Mouse (Mus musculus): ENCODE measurements at regions not wholly inside any gene's neighbourhood (a gene's known extent, or its start where the extent isn't known, plus 50 kb on each side); places are given as distances from the start of the nearest gene placed in this dataset.

DNA sequence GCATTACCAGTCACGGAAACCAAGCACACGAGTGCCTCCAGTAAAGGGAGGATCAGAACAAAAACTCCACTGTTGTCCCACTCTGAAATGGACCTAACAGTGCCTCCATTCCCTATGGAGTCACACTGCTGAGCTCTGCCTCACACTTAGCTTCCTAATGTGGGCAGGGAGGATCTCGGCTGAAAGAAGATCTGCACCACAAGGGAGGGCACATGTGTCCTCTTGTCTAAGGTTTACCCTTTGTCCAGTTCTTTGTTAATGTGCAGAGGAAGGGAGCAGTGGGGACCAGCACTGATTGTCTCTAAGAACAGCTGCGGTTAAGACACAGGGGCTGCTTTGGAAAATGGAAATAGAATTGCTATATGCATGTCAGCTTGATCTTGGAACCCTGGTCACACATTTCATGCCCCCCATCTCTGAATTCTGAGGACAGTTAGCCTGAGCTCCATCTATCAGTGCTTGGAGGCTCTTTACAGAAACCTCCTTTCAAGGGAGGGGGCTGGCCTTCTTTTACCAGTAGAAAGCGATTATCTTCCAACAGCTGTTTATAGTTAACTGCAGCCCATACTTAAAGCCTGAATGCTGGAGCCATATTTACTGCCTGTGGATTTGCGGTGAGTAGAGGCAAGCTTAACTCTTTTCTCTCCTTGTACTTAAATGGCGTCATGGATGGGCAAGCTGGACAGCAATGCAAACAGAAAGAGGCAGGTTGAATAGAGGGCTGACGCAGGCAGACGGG, 485.5 kb upstream of the Cdh11 start:
- no peak for DNase-seq (ENCODE audit: low spot score in 2 of 2)

DNA sequence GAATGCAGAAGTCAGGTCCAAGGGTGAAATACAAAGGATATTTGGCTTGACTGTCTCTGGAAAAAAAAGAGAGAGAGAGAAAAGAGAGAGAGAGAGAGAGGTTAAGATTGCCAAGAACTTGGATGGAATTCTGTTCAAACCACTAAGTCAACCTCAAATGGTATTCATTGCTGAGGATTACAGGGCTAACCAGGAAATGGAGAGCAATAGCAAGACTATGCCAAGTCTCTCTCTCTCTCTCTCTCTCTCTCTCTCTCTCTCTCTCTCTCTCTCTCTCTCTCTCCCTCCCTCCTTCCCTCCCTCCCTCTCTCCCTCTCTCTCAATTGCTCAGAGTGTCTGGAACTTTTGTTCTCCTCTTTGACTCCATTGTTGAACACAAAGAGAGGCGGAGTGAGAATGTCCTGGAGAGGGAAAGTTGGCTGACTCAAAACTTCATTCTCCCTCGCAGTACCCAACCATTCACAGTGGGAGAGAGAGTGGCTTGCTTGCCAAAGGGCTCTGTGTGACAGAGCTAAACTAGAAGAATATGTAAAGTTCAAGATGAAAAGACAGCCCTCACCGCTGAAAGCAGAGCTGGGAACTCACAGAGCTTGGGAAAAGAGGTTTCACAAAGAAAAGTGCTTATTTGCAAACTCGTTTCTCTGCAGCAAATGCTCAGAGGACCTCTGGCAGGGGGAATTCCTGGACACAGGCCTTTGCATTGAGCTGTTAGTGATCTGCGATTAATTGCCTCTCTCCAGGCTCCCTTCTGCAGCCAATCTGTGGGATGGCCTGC, 487.1 kb upstream of the Cdh11 start:
- no peak for DNase-seq (ENCODE audit: low spot score in 2 of 2)

DNA sequence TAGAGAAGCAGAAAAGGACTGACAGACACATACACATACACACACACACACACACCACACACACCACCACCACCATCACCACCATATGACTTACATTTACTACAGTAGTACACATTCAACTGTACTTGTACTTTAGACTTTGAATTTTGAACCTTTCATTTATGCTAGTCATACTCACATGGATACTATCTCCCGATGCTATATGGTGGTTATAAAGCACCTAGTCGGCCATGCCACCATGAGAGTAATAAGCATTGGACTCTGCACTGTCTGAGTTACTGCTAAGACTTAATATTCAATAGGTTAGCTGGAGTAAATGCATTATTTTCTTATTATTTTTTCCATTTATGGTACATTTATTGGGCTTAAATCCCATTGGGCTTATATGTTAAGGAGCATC, 488.0 kb upstream of the Cdh11 start:
- DNase-seq (ENCODE audit: low spot score in 2 of 2): no peak

DNA sequence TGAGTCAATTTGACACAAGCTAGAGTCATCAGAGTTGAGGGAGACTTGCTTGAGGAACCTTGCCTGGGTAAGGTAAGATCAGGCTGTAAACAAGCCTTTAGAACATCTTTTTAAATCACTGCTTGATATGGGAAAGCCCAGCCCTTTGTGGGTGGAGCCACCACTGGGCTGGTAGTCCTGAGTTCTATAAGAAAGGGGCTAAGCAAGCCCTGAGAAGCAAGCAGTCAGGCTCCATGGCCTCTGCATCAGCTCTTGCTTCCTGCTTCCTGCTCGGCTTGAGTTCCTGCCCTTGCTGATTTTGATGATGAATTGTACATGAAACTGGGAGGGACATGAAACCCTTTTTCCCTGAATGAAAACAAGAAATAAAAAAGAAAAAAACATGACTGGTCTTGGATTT, 496.4 kb upstream of the Cdh11 start:
- no peak for DNase-seq (ENCODE audit: low spot score in 2 of 2)

DNA sequence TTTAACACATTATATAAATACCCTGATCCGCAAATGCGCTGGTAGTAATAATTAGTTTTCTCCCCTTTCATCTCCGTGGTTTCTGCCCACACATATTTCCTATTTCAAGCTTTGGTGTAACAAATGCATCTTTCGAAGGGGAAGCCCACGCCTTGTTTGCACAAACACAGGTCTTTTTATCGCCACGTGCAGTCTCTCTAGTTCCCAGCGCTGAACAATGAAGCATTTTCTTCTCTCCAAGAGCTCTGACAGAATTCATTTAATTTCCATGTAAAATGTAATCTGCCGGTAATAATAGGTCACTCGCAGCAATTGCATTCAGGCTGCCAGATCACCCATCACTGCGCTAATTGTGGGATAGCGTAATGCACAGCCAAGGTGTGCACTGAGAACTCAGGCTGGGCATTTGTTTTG, 503.1 kb upstream of the Cdh11 start:
- no peak for DNase-seq (ENCODE audit: low spot score in 2 of 2)

DNA sequence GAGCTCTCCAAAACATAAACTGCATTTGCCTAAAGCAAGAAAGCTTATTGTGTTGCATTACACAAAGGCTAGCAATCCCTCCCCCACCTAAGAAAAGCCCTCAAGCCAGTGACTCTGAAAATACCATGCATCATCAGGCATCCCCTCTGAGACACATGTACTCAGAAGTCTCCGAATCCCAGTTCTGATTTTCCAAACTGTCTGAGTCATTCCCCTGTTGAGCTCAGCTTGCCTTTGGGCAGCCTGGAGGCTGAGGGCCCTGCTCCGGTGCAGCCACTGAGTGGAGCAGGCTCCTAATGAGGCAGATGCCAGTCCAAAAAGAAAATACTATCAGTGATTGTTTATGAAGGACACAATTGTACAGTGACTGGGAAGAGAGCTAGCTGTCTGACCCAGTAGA, 507.5 kb upstream of the Cdh11 start:
- DNase-seq (ENCODE audit: low spot score in 2 of 2): no peak

DNA sequence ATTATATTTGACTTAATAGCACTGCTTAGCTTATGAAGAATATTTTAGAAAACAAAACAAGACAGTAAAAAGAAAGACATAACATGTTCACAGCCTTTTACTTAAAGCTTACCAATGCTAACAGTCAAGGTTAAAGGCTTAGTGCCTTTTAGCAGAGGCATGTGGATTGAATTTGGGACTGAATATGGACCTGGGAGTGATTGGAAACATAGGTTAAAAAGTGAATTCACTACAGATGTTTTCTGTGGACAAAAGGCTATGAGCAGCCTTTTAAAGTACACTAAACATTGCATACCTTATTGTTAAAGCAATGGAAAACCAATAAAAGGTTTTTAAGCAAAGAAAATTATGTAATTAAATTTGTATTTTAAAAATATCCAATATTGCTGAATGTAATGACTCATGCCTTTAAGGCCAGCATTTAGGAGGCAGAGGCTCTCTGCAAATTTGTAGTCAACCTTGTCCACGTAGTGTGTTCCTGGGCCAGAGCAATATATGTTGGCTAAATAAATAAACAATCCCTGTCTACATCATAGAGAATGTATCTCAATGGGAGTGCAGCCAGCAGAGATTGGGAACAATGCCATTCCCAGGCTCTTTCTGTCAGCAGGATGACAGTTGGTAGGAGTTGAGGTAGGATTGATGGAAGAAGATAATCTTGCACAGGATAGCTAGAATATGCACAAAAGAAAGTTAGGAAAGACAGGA, 521.2 kb upstream of the Cdh11 start:
- no peak for DNase-seq (ENCODE audit: low spot score in 2 of 2)

DNA sequence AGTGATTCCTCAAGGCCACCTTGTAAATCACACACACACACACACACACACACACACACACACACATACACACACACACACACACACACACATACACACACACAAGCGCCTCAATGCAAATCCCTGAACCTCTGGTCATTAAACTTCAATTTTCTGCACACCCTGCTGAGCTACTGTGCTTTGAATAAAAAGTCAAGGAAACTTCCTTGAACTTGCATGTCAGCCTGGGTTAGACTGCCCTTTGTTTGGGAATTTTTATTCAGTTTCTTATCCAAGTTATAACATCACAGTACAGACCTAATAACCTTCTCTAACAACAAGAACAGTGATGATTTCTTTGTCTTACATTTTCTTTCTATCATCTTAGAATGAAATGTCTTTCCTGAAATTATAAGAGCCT, 528.1 kb upstream of the Cdh11 start:
- no peak for DNase-seq (ENCODE audit: low spot score in 2 of 2)

DNA sequence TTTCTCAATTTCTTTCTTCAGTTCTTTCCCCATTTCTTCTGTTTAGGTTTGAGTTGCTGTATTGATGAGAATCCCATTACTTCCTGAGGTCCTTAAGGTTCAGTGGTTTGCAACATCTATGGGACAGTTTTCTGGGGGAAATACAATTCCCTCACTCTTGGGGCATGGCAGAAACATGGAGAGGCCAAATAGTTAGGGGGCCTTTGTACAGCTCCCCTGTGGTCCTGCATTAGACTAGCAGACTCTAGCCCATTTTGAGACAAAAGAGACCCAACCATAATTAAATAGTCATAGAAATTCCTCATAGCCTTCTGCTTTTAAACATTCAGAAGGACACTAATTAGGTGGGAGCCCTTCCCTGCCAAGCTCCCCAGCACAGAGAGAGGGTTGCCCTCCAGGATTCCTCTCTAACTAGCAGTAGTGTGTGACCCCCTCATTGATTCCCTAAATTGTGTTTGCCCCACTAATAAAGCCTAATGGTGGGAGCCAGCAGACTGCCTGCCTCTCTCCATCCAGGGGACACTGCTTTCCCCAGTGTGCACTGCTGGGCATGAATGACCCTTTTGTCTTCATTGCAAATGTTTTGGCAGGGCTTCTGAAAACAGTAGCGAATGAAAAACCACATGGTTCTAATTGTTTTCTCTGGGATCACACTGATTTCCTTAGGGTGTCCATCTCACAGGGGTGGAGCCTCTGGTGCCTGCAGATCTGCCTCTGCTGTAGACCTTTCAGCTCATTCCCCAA, 529.0 kb upstream of the Cdh11 start:
- no peak for DNase-seq (ENCODE audit: low spot score in 2 of 2)

DNA sequence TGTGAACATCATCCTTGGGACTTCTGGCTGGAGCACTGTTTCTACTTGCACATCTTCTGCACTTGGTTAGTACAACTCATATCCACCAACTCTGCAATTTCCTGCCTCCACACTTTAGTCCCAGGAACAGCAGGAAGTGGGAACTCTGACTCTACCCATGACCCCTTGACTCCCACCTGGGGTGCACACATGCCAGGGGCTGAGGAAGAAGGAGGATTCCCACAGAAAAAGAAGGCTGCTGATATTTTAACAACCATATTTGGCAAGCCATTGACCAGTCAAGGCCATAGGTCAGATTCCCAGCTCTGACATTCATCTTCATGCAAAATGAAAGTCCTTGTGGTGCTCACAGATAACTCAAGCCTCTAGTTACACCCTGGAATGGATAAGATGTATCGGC, 530.3 kb upstream of the Cdh11 start:
- no peak for DNase-seq (ENCODE audit: low spot score in 2 of 2)

DNA sequence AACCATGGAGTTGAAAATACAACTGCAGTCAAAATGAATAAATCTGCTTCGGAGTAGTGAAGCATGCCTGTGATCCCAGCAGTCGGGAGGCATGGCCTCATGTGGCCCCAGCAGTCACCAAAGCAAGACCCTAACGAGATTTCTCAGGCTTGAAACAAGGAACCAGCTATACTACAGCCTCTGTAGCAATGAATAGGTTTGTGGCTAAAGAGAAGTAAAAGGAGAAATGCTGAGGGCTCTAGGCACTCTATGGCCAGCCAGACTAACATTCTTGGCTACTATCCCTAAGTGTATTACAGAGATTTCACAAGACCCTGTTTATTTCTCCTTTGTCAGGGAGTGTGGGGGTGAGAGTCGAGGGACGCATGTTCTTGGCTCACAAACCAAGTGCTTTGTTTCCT, 531.2 kb upstream of the Cdh11 start:
- DNase-seq (ENCODE audit: low spot score in 2 of 2): no peak

DNA sequence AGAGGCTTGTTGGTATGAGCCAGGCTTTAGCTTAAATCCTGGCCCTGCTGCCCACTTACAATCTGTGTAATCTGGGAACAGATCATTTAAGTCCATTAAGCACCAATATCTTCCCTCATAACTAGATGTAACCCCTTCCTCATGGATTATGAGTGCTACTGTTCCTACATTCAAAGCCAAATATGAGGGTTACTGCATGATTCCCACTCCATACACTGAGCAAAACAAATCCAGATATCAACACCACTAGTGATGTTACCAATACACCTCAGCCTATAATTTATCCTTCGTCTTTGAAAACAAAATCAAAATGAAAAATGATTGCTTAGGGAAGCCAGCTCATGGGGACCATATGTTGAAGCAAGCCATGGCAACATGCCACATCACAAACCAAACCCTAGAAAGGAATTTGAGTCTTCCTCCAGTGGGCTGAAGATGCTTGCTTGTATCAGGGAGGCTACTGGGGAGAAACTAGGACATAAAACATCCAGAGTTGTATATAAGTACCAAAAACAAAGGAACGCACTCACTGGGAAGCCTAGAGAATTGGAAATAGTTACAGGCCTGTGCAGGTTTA, 531.8 kb upstream of the Cdh11 start:
- no peak for DNase-seq (ENCODE audit: low spot score in 2 of 2)

DNA sequence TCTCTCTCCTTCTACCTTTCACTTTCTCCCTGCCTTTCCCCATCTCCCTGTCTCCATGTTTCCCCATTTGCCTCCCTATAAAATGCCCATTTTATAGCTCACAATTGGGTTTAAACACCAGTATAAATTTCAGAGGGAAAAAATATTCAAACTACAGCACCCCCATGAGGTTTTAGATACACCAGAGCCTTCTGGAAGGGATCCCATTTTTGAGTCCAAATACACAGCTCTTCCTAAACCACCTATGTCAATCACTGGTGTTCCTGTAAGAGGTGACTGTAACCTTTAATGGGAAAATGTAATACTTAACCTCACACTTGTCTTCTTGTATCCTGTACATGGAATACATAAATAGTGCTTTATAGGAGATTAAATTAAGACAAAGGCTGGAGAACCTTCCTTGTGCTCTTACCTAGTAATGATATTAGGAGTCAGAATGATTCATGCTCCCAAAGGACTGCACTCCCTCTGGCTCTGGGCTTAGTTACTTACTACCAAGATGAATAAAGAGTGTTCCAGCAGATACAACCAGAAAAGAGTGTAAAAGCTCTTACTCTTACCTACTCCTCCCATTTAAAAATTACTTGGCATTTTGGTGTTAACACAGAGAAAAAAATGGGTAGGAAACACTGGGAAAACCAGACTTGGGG, 538.7 kb upstream of the Cdh11 start:
- DNase-seq (ENCODE audit: low spot score in 2 of 2): no peak

DNA sequence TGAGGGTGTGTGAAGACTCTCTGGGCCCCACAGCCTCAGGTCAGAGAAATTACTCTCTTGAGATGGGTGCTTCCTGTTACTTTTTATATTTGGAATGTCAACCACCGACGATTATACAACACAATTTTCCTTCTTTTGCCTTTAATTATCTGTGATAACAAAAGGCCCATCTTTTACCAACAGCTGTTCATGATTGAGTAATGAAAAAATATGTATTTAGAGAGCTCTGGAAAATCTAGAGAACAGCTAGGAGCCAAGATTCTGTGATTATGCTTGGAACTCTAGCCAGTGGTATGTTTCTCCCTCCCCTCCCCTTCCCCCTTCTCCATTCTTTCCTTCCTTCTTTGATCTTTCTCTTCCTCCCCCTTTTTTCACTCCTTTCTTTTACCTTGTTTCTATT, 546.0 kb upstream of the Cdh11 start:
- DNase-seq (ENCODE audit: low spot score in 2 of 2): no peak

DNA sequence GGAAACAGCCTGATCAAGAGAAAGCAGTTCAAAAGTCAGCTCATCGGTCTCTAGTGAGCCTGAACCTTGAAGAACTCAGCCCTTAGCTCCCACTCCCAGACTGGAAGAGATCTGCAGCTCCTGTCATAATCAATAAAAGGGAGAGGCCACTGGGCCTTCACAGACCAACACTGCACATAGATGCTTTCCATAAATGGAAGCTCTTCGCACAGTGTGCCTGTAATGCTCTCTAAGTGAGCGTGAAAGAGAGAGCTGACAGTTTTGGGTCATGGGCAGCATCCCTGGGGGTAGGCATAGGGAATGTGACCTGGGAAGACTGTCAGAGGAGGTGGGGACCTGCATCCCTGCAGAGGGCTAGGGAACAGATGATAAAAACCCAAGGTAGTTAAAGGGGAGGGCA, 551.9 kb upstream of the Cdh11 start:
- no peak for DNase-seq (ENCODE audit: low spot score in 2 of 2)

DNA sequence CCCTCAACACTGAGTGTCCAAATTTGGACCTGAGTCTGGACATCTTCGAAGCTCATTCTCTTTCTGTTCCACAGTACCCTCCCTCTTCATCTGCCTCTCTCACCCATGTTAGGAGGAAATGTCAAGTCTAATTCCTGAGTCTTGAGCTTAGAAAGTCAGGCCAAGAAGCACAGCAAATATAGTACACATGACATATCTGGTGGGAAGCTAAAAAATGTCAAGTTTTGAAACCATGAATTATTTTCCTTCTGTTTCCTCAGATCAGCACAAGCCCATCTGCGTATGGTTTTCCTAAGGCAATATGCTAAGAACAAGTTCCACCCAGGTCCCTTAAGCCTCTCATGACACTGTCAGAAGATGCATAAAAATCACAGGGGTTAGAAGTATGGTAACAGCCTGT, 553.6 kb upstream of the Cdh11 start:
- DNase-seq (ENCODE audit: low spot score in 2 of 2): no peak

DNA sequence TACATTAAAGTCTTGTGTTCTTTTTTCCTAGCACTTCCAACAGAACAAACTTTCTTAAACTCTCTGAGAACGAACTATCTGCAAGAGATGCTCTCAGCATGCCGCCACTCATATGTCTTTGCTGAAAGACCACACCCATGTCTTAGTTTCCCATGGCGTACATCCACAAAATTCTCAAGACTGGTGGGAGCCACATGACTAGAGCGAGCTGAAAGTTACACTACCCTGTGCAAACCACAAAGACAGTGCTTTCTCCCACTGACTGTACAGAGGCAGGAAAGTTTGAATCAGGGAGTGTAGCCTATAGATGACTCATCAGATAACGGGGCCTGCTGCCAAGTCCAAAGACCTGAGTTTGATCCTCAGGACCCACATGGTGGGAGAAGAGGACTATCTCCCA, 554.5 kb upstream of the Cdh11 start:
- DNase-seq (ENCODE audit: low spot score in 2 of 2): no peak

DNA sequence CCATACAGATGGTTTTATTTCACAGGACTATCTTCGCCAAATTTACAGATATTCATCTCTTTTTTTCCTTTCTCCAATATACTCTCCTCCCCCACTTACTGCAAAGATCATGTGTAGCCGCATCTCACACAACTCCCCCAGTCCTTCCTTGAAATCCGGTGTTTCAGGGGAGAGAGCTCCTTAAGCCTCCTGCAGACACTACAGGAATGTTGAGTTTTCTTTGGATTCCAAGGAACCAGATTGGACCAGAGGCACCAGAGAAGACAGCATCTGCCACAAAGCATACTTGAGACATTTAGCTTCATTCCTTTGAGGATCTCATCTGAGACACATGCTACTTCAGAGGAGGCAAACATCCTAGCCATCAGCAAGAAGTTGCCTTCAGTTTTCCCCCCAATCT, 558.4 kb upstream of the Cdh11 start:
- DNase-seq (ENCODE audit: low spot score in 2 of 2): no peak

DNA sequence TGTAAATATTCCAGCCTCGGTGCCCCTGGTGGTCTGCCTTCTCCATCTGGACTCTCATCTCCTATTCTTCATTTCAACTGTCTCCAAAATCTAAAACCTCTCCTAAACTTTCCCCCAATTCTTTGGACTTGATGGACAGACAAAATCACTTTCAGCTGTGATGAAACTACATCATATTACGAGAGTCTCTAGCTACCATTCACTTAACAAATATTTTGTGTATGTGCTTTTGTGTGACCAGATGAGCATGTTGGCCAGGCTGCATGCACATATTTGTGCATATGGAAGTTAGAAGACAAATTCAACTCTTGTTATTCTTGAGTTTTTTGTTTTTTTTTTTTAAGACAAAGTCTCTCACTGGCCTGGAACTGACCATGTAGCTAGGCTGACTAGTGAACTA, 559.4 kb upstream of the Cdh11 start:
- no peak for DNase-seq (ENCODE audit: low spot score in 2 of 2)

DNA sequence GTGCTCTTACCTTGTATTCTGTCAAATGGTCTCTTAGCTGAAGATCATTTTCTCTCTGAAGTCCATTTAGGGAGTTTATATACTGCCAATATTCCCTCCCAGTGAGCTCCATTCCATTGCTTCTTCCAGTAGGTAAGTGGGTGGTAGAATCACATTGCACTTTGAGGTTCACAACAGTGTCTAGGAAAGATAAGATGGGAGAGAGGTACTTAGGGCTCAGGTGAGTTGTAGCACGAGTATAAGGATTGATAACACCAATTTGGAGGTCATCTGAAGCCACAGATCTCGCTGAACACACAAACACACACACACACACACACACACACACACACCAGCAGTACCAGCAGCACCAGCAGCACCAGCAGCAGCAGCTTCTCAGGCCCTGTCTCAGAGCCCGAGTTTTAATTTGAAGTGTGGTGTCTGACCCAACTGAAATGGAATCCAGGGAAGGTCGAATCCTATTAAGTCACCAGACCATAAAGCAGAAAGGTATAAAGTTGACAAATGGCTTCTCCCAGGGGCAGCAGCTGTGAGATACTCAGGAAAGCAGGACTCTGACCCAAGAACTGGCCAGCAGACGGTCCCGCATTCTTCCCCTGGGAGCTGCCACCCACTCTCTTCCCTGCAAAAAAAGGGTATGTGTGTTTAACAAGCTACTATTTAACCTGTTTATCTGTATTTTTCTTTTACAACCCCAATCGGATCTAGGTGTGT, 561.9 kb upstream of the Cdh11 start:
- DNase-seq (ENCODE audit: low spot score in 2 of 2): no peak

DNA sequence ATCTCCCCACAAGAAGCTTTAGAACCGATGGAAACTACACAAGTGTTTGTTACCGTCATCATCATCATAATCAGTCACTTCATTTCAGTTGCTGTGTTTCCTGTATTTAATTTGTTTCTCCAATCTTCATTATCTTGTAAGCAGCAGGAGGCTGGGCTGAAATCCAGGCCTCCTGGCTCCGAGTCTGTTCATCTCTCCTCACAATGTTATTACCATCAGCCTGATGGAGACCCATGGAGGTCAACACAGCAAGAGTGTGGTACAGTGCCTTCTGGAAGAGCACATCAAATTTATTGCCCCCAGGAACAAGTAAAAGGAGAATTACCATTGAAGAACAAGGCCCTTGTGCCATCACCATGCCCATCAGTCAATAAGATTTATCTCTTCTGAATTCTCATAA, 576.3 kb upstream of the Cdh11 start:
- DNase-seq (ENCODE audit: low spot score in 2 of 2): no peak
